24 mouse cellular contexts compared by ENCODE assay signal in the genomic region with DNA sequence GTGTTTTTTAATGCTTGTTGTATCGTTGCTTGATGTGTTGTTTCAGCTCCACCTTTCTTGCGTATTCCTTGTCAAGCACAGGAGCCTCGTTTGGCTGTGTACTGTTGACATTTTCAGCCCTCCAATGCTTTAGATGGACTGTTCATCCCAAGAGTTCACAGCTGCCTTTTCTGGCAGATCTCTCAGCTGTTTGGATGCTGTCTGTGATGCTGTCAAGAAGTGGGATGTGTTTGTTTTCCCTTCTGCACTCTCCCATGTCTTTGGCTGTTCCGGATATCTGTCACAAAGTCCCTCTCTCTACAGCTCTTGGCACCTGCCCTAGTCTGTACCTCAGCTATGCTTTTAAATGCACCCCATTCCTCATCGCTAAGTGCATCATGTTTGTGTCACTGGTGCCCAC. TPM values are rescaled to one million over a fixed set of nuclear protein-coding genes. Genes with fewer than 3 reads are reported as not detected.
DNase-seq lines count a peak whose midpoint lies in the region; ATAC-seq and TF ChIP-seq lines count a peak whose summit lies in the region.
"Had no signal": no experiment of that assay in that cellular context is flagged by ENCODE, and none has a peak within 500 bp of the region (broad histone marks: within the 10 kb centered on the region; RNA-seq: fewer than 3 reads in every experiment).

No protein-coding gene starts in this region.

- H3K9ac ChIP-seq in heart, embryonic 12.5 days, result no peak overlapping the region
- H3K9ac ChIP-seq: embryonic facial prominence, embryonic 12.5 days; heart, embryonic 15.5 days; lung, embryonic 15.5 days; midbrain, embryonic 15.5 days; stomach, embryonic 15.5 days had no signal

- TF ChIP-seq CTCF in left cerebral cortex, adult 2 months (IDR thresholded peaks at IDR 0.05), result no peak
- TF ChIP-seq CTCF in embryonic fibroblast, embryonic 13.5 days (IDR thresholded peaks at IDR 0.05; ENCODE audit: borderline replicate concordance, insufficient read depth, low read length), result no peak

- no peak overlapping the region; the same call in 1 of the 2 replicates for H3K27ac ChIP-seq in heart, embryonic 12.5 days (ENCODE audit: poor library complexity, severe bottlenecking)
- H3K27ac ChIP-seq in left cerebral cortex, adult 2 months, result peak overlapping the region; percentile 67
- peak overlapping the region; percentile 87 for H3K27ac ChIP-seq in embryonic fibroblast, embryonic 13.5 days (ENCODE audit: insufficient read depth, low read length)
- H3K27ac ChIP-seq: embryonic facial prominence, embryonic 12.5 days; lung, embryonic 15.5 days; midbrain, embryonic 15.5 days had no signal

- no peak for ATAC-seq in heart, embryonic 12.5 days (ENCODE audit: insufficient number of reproducible peaks, low FRiP score)
- ATAC-seq: midbrain, embryonic 15.5 days had no signal

- no peak for TF ChIP-seq POLR2A in embryonic fibroblast, embryonic 13.5 days (IDR thresholded peaks at IDR 0.05; ENCODE audit: low read depth, low read length)
- no peak for TF ChIP-seq POLR2A in myocyte (IDR thresholded peaks at IDR 0.05; ENCODE audit: insufficient read length, low read depth)

- peaks cover 5% of the 10 kb centered on the region; the same call in 1 of the 2 replicates for H3K36me3 ChIP-seq in heart, embryonic 12.5 days
- peaks cover 5% of the 10 kb centered on the region for H3K36me3 ChIP-seq in myocyte (ENCODE audit: control insufficient read depth, insufficient read depth)
- H3K36me3 ChIP-seq: embryonic facial prominence, embryonic 12.5 days; heart, embryonic 15.5 days; lung, embryonic 15.5 days; midbrain, embryonic 15.5 days; stomach, embryonic 15.5 days had no signal

- no peak overlapping the region for H3K4me2 ChIP-seq in heart, embryonic 12.5 days
- peak overlapping the region; percentile 72 for H3K4me2 ChIP-seq in myocyte (ENCODE audit: low read depth)
- H3K4me2 ChIP-seq: embryonic facial prominence, embryonic 12.5 days; heart, embryonic 15.5 days; lung, embryonic 15.5 days; midbrain, embryonic 15.5 days; stomach, embryonic 15.5 days had no signal

- peaks cover 42% of the 10 kb centered on the region for H3K4me1 ChIP-seq in heart, embryonic 12.5 days (replicated peaks)
- H3K4me1 ChIP-seq in embryonic fibroblast, embryonic 13.5 days (ENCODE audit: control insufficient read depth, insufficient read depth, low read length), result peaks cover 22% of the 10 kb centered on the region
- H3K4me1 ChIP-seq: midbrain, embryonic 15.5 days had no signal

- H3K4me3 ChIP-seq in heart, embryonic 12.5 days, result no peak overlapping the region
- H3K4me3 ChIP-seq in left cerebral cortex, adult 2 months, result no peak overlapping the region
- H3K4me3 ChIP-seq in embryonic fibroblast, embryonic 13.5 days (ENCODE audit: insufficient read depth, low read length), result no peak overlapping the region
- no peak overlapping the region for H3K4me3 ChIP-seq in myocyte
- H3K4me3 ChIP-seq: embryonic facial prominence, embryonic 12.5 days; heart, embryonic 15.5 days; lung, embryonic 15.5 days; megakaryocyte, embryonic 14.5 days; midbrain, embryonic 15.5 days; stomach, embryonic 15.5 days had no signal

- DNase-seq in heart, adult 18-20 months, result peak; percentile 52 to 53
- DNase-seq in left cerebral cortex, adult 2 months (ENCODE audit: extremely low spot score in 1 of 2, low spot score in 2 of 2), result no peak
- DNase-seq in left cerebral cortex, adult 9 months (ENCODE audit: low spot score in 2 of 2), result no peak
- DNase-seq in cerebellum, adult 8-10 months, result no peak
- DNase-seq: adrenal gland, postnatal 14 days; cerebellum, adult 18-20 months; kidney, adult 8-10 months; kidney, postnatal 25 days; right cerebral cortex, adult 18-20 months; thymus, adult 2 months had no signal

- peaks cover 81% of the 10 kb centered on the region for H3K79me2 ChIP-seq in myocyte (ENCODE audit: control insufficient read depth, insufficient read depth)

- no peaks in the 10 kb centered on the region for H3K9me3 ChIP-seq in heart, embryonic 12.5 days (replicated peaks)
- H3K9me3 ChIP-seq: embryonic facial prominence, embryonic 12.5 days; heart, embryonic 15.5 days; lung, embryonic 15.5 days; megakaryocyte, embryonic 14.5 days; midbrain, embryonic 15.5 days; stomach, embryonic 15.5 days had no signal

- no peaks in the 10 kb centered on the region for H3K27me3 ChIP-seq in heart, embryonic 12.5 days (replicated peaks)
- no peaks in the 10 kb centered on the region for H3K27me3 ChIP-seq in myocyte (ENCODE audit: control insufficient read depth, insufficient read depth, insufficient read length)
- H3K27me3 ChIP-seq: embryonic facial prominence, embryonic 12.5 days; heart, embryonic 15.5 days; lung, embryonic 15.5 days; megakaryocyte, embryonic 14.5 days; midbrain, embryonic 15.5 days; stomach, embryonic 15.5 days had no signal

- WGBS in heart, embryonic 12.5 days, result 44% methylated on average over 5 of the region's 5 CpGs

- intact Hi-C loops in left cerebral cortex, adult 2 months (cut with DNase I), result loop anchor here (1.0 to 2.0 kb wide), 2 partner anchors 84 to 128 kb away; no protein-coding TSS in a partner anchor

- H3ac ChIP-seq in myocyte (ENCODE audit: control insufficient read depth, insufficient read length), result no peak overlapping the region

TF ChIP-seq in myocyte, 11 proteins besides CTCF, POLR2A, EP300 and RAD21:
- TF ChIP-seq MYOG (IDR thresholded peaks at IDR 0.05; ENCODE audit: control insufficient read depth in 1 of 3, insufficient read depth in 1 of 3, insufficient read length in 2 of 3, low read depth in 2 of 3) (peak in 1 of 3 experiments; percentile 54), CEBPB (IDR thresholded peaks at IDR 0.05; ENCODE audit: insufficient read depth, poor library complexity, severe bottlenecking) (no peak), POLR2AphosphoS2 (IDR thresholded peaks at IDR 0.05; ENCODE audit: insufficient read length, low read depth) (no peak), MYOD1 (IDR thresholded peaks at IDR 0.05; ENCODE audit: control insufficient read depth in 1 of 3, insufficient read length in 2 of 3, low read depth in 2 of 3) (peak in 2 of 3 experiments; percentile 37 to 44)

RNA-seq across cellular contexts. Expression of a gene that starts 6.7 kb away (rescaled TPM):
- not detected for total RNA-seq in heart, adult 18-20 months (2021)
- 0.17 and 0.23 TPM in 2 replicates for polyA plus RNA-seq in heart, embryonic 12.5 days (2016; fragmentation: Nextera tagmentation; extraction: Ambion mirVana)
- total RNA-seq in left cerebral cortex, adult 2 months (2021), result not detected
- polyA plus RNA-seq in embryonic fibroblast, embryonic 13.5 days (2011; ENCODE audit: insufficient read length, low read depth, missing spikeins), result not detected in 2 replicates
- 0.02 TPM for polyA plus RNA-seq in myocyte (2012; fragmentation: generic; extraction: Trizol)
- total RNA-seq: adrenal gland, postnatal 14 days; common myeloid progenitor, adult 5-6 weeks; layer of hippocampus, postnatal 10 days; left cerebral cortex, postnatal 14 days had no signal
- polyA plus RNA-seq: midbrain, embryonic 15.5 days; spleen, adult 2 months; thymus, adult 2 months; urinary bladder, adult 2 months had no signal

Comparison
In these comparisons a context has a peak if more than half of its experiments do, and no peak if none do; other contexts are left out.
1. DNase-seq: peak in heart, adult 18-20 months (2 of 2); none in left cerebral cortex, adult 2 months (0 of 2), left cerebral cortex, adult 9 months (0 of 2) and cerebellum, adult 8-10 months (single experiment).